Mouse (Mus musculus) myocyte (in vitro differentiated cells): ENCODE data around the gene Sema4g. TPM values are rescaled to one million over a fixed set of nuclear protein-coding genes. Genes with fewer than 3 reads are reported as not detected.
A peak's percentile ranks its signal among the peaks of the same experiment; 100 is the strongest.

Experiments used
- H3K27me3 ChIP-seq: one replicate; pipeline ENCODE4 v1.6.1; 2011; ENCODE audit not compliant: control insufficient read depth, insufficient read depth, insufficient read length
- H3K36me3 ChIP-seq: one replicate; pipeline ENCODE4 v1.6.1; 2011; ENCODE audit not compliant: control insufficient read depth, insufficient read depth
- H3K4me2 ChIP-seq: one replicate; pipeline ENCODE4 v1.6.1; 2011; ENCODE audit warnings: low read depth, control low read depth
- H3K4me3 ChIP-seq: one replicate; pipeline ENCODE4 v1.5.1; 2011; ENCODE audit warnings: mild to moderate bottlenecking, control low read depth, moderate library complexity
- H3K79me2 ChIP-seq: one replicate; pipeline ENCODE4 v1.6.1; 2011; ENCODE audit not compliant: control insufficient read depth, insufficient read depth
- H3ac ChIP-seq: one replicate; pipeline ENCODE4 v1.6.1; 2011; ENCODE audit not compliant: control insufficient read depth, insufficient read length
- CEBPB ChIP-seq: IDR thresholded peaks from 2 replicates; pipeline ENCODE4 v1.6.1; 2011; ENCODE audit warnings: mild to moderate bottlenecking, moderate library complexity; ENCODE audit not compliant: poor library complexity, insufficient read depth, severe bottlenecking
- E2F4 ChIP-seq: IDR thresholded peaks from one replicate; pipeline ENCODE4 v1.6.1; 2011; ENCODE audit warnings: mild to moderate bottlenecking, control low read depth, moderate library complexity; ENCODE audit not compliant: insufficient read depth
- MAX ChIP-seq: IDR thresholded peaks from one replicate; pipeline ENCODE4 v1.6.1; 2011; ENCODE audit warnings: low read depth, mild to moderate bottlenecking, control low read depth
- MYOD1 ChIP-seq, 3 experiments: IDR thresholded peaks; one replicate each; pipeline ENCODE4 v1.6.1; 2011; ENCODE audit warnings: control low read depth in 2 of 3, low read depth in 2 of 3, mild to moderate bottlenecking in 2 of 3, moderate library complexity in 1 of 3; ENCODE audit not compliant: insufficient read length in 2 of 3, control insufficient read depth in 1 of 3
- MYOG ChIP-seq, 3 experiments: IDR thresholded peaks; one replicate each; pipeline ENCODE4 v1.6.1; 2011; ENCODE audit warnings: control low read depth in 2 of 3, low read depth in 2 of 3, mild to moderate bottlenecking in 2 of 3; ENCODE audit not compliant: insufficient read length in 2 of 3, control insufficient read depth in 1 of 3, insufficient read depth in 1 of 3
- POLR2A ChIP-seq: IDR thresholded peaks from one replicate; pipeline ENCODE4 v1.6.1; 2011; ENCODE audit warnings: low read depth, mild to moderate bottlenecking, control low read depth, moderate library complexity; ENCODE audit not compliant: insufficient read length
- POLR2AphosphoS2 ChIP-seq: IDR thresholded peaks from one replicate; pipeline ENCODE4 v1.6.1; 2011; ENCODE audit warnings: low read depth, control low read depth; ENCODE audit not compliant: insufficient read length
- REST ChIP-seq: IDR thresholded peaks from one replicate; pipeline ENCODE4 v1.6.1; 2011; ENCODE audit warnings: mild to moderate bottlenecking, control low read depth, moderate library complexity; ENCODE audit not compliant: insufficient read depth, insufficient read length
- SRF ChIP-seq: IDR thresholded peaks from one replicate; pipeline ENCODE4 v1.6.1; 2011; ENCODE audit warnings: low read depth; ENCODE audit not compliant: control insufficient read depth, insufficient read length
- TCF12 ChIP-seq: IDR thresholded peaks from one replicate; pipeline ENCODE4 v1.6.1; 2011; ENCODE audit warnings: mild to moderate bottlenecking, control low read depth; ENCODE audit not compliant: poor library complexity, insufficient read depth, severe bottlenecking
- TCF3 ChIP-seq: IDR thresholded peaks from one replicate; pipeline ENCODE4 v1.6.1; 2011; ENCODE audit warnings: low read depth, control low read depth; ENCODE audit not compliant: insufficient read length
- USF1 ChIP-seq: IDR thresholded peaks from one replicate; pipeline ENCODE4 v1.6.1; 2011; ENCODE audit warnings: low read depth, mild to moderate bottlenecking, control low read depth, moderate library complexity
- polyA plus RNA-seq: library from polyadenylated mRNA; unstranded; fragments of >200 nt; fragmentation: generic; extraction: Trizol; gene quantifications from one replicate; pipeline ENCODE4 v1.2.1, GENCODE M21; 2012; ENCODE audit warnings: missing spikeins

Gene Sema4g
- polyA plus RNA-seq, 1 experiment, result 0.43 TPM

GRCm38 (mm10) chr19:45045651-45046050 lies 56.8 kb downstream of the Sema4g start, which contains the start of gene Pdzd7:
Pdzd7 (minus strand) TSS chr19:45045717.
- H3K79me2 ChIP-seq, result peaks cover 22% of the 10 kb centered on the region
- TF ChIP-seq POLR2AphosphoS2 (peak; percentile 22), CEBPB (0 out of 2 replicates have a peak, but pooled peaks have one; percentile 15), MYOD1 (IDR thresholded peaks at IDR 0.05; ENCODE audit: control insufficient read depth in 1 of 3, insufficient read length in 2 of 3, low read depth in 2 of 3) (no peak)
- H3K4me3 ChIP-seq, result peak within 1 kb of the TSS; percentile 59
- H3K36me3 ChIP-seq, result peaks cover 15% of the 10 kb centered on the region
- no peak within 1 kb of the TSS for H3ac ChIP-seq
- no peaks in the 10 kb centered on the region for H3K27me3 ChIP-seq
- H3K4me2 ChIP-seq, result peak within 1 kb of the TSS; percentile 90

- H3ac ChIP-seq, result no peak overlapping the region
- TF ChIP-seq MYOG (IDR thresholded peaks at IDR 0.05; ENCODE audit: control insufficient read depth in 1 of 3, insufficient read depth in 1 of 3, insufficient read length in 2 of 3, low read depth in 2 of 3) (no peak), SRF (no peak), TCF3 (no peak), E2F4 (no peak), TCF12 (no peak), MYOD1 (IDR thresholded peaks at IDR 0.05; ENCODE audit: control insufficient read depth in 1 of 3, insufficient read length in 2 of 3, low read depth in 2 of 3) (peak in 1 of 3 experiments; percentile 0), CEBPB (no peak), REST (no peak), MAX (no peak), POLR2AphosphoS2 (no peak), POLR2A (peak; percentile 37), USF1 (no peak)
- H3K36me3 ChIP-seq, result peaks cover 15% of the 10 kb centered on the region
- H3K4me3 ChIP-seq, result peak overlapping the region; percentile 59
- H3K79me2 ChIP-seq, result peaks cover 22% of the 10 kb centered on the region
- H3K27me3 ChIP-seq, result no peaks in the 10 kb centered on the region
- H3K4me2 ChIP-seq, result peak overlapping the region; percentile 90
Measured at GRCm38 (mm10) chr19:45046523-45047321, 57.8 kb downstream of the Sema4g start.

GRCm38 (mm10) chr19:45047417-45047934 lies 58.6 kb downstream of the Sema4g start, which contains the start of gene Sfxn3:
Sfxn3 (plus strand) TSS chr19:45047503.
- peak within 1 kb of the TSS; percentile 26 for H3ac ChIP-seq
- H3K79me2 ChIP-seq, result peaks cover 22% of the 10 kb centered on the region
- peaks cover 18% of the 10 kb centered on the region for H3K36me3 ChIP-seq
- H3K4me3 ChIP-seq, result peak within 1 kb of the TSS; percentile 59
- H3K27me3 ChIP-seq, result no peaks in the 10 kb centered on the region
- TF ChIP-seq TCF3 (no peak), TCF12 (no peak), MYOD1 (IDR thresholded peaks at IDR 0.05; ENCODE audit: control insufficient read depth in 1 of 3, insufficient read length in 2 of 3, low read depth in 2 of 3) (no peak), POLR2A (peak; percentile 43), SRF (no peak), REST (no peak), MYOG (IDR thresholded peaks at IDR 0.05; ENCODE audit: control insufficient read depth in 1 of 3, insufficient read depth in 1 of 3, insufficient read length in 2 of 3, low read depth in 2 of 3) (peak in 1 of 3 experiments; percentile 21), USF1 (no peak), POLR2AphosphoS2 (peak; percentile 49), CEBPB (peak; percentile 68)
- peak within 1 kb of the TSS; percentile 90 for H3K4me2 ChIP-seq

DNA sequence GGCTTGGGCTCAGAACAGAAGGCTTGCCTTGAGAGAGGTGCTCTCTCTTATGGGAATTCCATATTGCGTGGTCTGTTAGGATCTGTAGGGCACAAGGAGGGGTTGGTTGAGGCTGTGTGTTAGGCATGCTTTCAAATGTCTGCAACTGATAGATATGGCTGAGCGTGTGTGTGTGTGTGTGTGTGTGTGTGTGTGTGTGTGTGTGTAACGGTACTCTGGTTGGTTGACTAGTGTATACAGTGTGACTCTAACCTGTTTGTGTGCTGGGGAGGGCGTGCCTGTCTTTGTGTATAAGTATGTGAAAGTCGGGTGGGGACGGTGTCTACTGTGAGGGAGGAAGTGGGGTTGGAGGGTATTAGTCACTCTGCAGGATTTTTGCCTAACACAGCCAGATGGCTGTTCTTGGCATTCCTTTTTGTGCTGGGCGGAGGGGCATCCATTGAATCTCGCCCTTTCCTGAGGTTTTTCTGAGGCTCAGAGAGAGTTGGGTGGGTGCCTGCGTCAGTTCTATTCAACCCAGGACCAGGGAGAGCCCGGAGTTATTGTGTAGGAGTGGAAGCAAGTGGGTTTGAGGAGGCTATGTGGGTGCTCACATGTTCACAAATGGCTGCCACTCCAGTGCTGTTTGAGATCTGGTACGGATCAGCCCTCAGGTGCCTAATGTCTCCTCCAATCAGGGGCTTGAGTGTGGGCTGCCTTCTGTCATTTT lies 59.2 kb downstream of the Sema4g start:
- Histone ChIP-seq H3K27me3 (no peaks in the 10 kb centered on the region), H3K4me2 (peak overlapping the region; percentile 90), H3K79me2 (peaks cover 22% of the 10 kb centered on the region), H3K36me3 (peaks cover 21% of the 10 kb centered on the region), H3K4me3 (peak overlapping the region; percentile 59), H3ac (peak overlapping the region; percentile 26)
- TF ChIP-seq SRF, result no peak
- TF ChIP-seq MAX, result no peak
- TF ChIP-seq TCF3, result no peak
- peak; percentile 4 for TF ChIP-seq POLR2A
- TF ChIP-seq E2F4, result no peak
- peak; percentile 13 for TF ChIP-seq USF1
- TF ChIP-seq TCF12, result no peak
- TF ChIP-seq CEBPB, result no peak
- no peak for TF ChIP-seq MYOD1 (IDR thresholded peaks at IDR 0.05; ENCODE audit: control insufficient read depth in 1 of 3, insufficient read length in 2 of 3, low read depth in 2 of 3)
- no peak for TF ChIP-seq POLR2AphosphoS2
- no peak for TF ChIP-seq REST
- no peak for TF ChIP-seq MYOG (IDR thresholded peaks at IDR 0.05; ENCODE audit: control insufficient read depth in 1 of 3, insufficient read depth in 1 of 3, insufficient read length in 2 of 3, low read depth in 2 of 3)
